Mouse (Mus musculus) kidney, embryonic 16.5 days (tissue): ENCODE results near the gene Carmil1. TPM values are rescaled to one million over a fixed set of nuclear protein-coding genes. Genes with fewer than 3 reads are reported as not detected.

Experiments used
- ATAC-seq: fragments of 200-750 bp; cut with Nextera tagmentation; 2 replicates; pipeline ENCODE4 v1.8.0; 2017; ENCODE audit warnings: moderate TSS enrichment; ENCODE audit not compliant: low FRiP score, low TSS enrichment
- H3K27ac ChIP-seq: fragments of 300-500 bp; sonication (generic); 2 replicates; pipeline ENCODE4 v1.5.1; 2014; ENCODE audit warnings: low read length
- H3K27me3 ChIP-seq: fragments of 300-500 bp; sonication (generic); 2 replicates; pipeline ENCODE4 v1.6.1; 2014; ENCODE audit warnings: low read length, control low read depth, mixed read lengths; ENCODE audit not compliant: insufficient read depth
- H3K36me3 ChIP-seq: fragments of 300-500 bp; sonication (generic); 2 replicates; pipeline ENCODE4 v1.6.1; 2014; ENCODE audit warnings: low read length, control low read depth, mixed read lengths; ENCODE audit not compliant: insufficient read depth
- H3K4me1 ChIP-seq: fragments of 300-500 bp; sonication (generic); 2 replicates; pipeline ENCODE4 v1.6.1; 2014; ENCODE audit warnings: low read length, control low read depth, mixed read lengths; ENCODE audit not compliant: insufficient read depth
- H3K4me2 ChIP-seq: fragments of 300-500 bp; sonication (generic); replicated peaks from 2 replicates; pipeline ENCODE4 v1.6.1; 2014; ENCODE audit warnings: low read depth, low read length
- H3K4me3 ChIP-seq: fragments of 300-500 bp; sonication (generic); 2 replicates; pipeline ENCODE4 v1.5.1; 2014; ENCODE audit warnings: mild to moderate bottlenecking, low read length
- H3K9ac ChIP-seq: fragments of 300-500 bp; sonication (generic); replicated peaks from 2 replicates; pipeline ENCODE4 v1.6.1; 2014; ENCODE audit warnings: low read length
- H3K9me3 ChIP-seq: fragments of 300-500 bp; sonication (generic); 2 replicates; pipeline ENCODE4 v1.6.1; 2016; ENCODE audit warnings: low read length, control low read depth
- WGBS: fragments of 180-500 bp; shearing (Covaris S2); extraction: QIAGEN DNeasy Blood & Tissue Kit; methylation state at CpG from one replicate; pipeline ENCODE4 v1.1.7; 2014; 5-methylcytosine and 5-hydroxymethylcytosine counted together
- polyA plus RNA-seq: library from polyadenylated mRNA; unstranded; fragments of >200 nt; fragmentation: Nextera tagmentation; extraction: Ambion mirVana; gene quantifications from 2 replicates; pipeline ENCODE4 v1.2.1, GENCODE M21; 2015

The Carmil1 gene
- polyA plus RNA-seq, 1 experiment from 2014 or later: 52.5 TPM

DNA sequence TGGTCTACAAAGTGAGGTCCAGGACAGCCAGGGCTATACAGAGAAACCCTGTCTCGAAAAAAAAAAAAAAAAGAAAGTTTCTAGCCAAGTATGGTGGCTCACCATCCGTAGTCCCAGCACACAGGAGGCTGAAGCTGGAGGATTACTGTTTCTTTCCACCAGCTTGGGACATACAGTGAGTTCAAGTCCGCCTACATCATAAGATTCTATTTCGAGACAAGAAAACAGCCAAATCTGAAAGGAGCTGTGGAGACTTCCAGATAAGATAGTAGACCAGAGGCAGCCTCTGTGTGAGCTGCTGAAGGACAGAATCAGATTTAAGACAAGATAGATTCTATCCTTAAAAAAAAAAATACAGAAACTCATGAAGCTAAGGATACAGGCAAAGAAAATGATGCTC lies 17.0 kb downstream of the Carmil1 start:
- 84% methylated on average over 4 of the region's 4 CpGs for WGBS

GRCm38 (mm10) chr13:24260751-24261591 lies 19.6 kb downstream of the Carmil1 start:
- Histone ChIP-seq H3K4me1 (peaks cover 24% of the 10 kb centered on the region), H3K9me3 (no peaks in the 10 kb centered on the region), H3K27me3 (no peaks in the 10 kb centered on the region), H3K36me3 (no peaks in the 10 kb centered on the region), H3K4me3 (no peak overlapping the region), H3K9ac (no peak overlapping the region), H3K4me2 (no peak overlapping the region), H3K27ac (peak overlapping the region; percentile 39; the same call in 1 of the 2 replicates)
- peak; percentile 55; the same call in 1 of the 2 replicates for ATAC-seq
- 61% methylated on average over 10 of the region's 10 CpGs for WGBS

More for the DNA sequence above, 17.0 kb downstream of the Carmil1 start:
- Histone ChIP-seq H3K9ac (no peak overlapping the region), H3K27ac (no peak overlapping the region), H3K4me1 (peaks cover 25% of the 10 kb centered on the region), H3K4me2 (no peak overlapping the region), H3K27me3 (no peaks in the 10 kb centered on the region), H3K4me3 (no peak overlapping the region), H3K9me3 (no peaks in the 10 kb centered on the region), H3K36me3 (no peaks in the 10 kb centered on the region)
- no peak for ATAC-seq

- H3K4me1 ChIP-seq: peaks cover 26% of the 10 kb centered on the region
Measured at GRCm38 (mm10) chr13:24257809-24258208, 22.8 kb downstream of the Carmil1 start.

GRCm38 (mm10) chr13:24253989-24254388 lies 26.6 kb downstream of the Carmil1 start:
- peaks cover 9% of the 10 kb centered on the region; the same call in 1 of the 2 replicates for H3K4me1 ChIP-seq
- no peak overlapping the region for H3K9ac ChIP-seq
- ATAC-seq: peak; percentile 59; the same call in 1 of the 2 replicates
- H3K4me2 ChIP-seq: no peak overlapping the region
- H3K27me3 ChIP-seq: no peaks in the 10 kb centered on the region
- H3K4me3 ChIP-seq: no peak overlapping the region
- no peaks in the 10 kb centered on the region for H3K36me3 ChIP-seq
- no peak overlapping the region for H3K27ac ChIP-seq
- H3K9me3 ChIP-seq: no peaks in the 10 kb centered on the region
- 33% methylated on average over 2 of the region's 2 CpGs for whole genome bisulfite sequencing

More at GRCm38 (mm10) chr13:24257809-24258208, 22.8 kb downstream of the Carmil1 start:
- H3K9ac ChIP-seq: no peak overlapping the region
- WGBS: 80% methylated on average over 6 of the region's 6 CpGs
- H3K4me2 ChIP-seq: no peak overlapping the region
- no peaks in the 10 kb centered on the region for H3K9me3 ChIP-seq
- ATAC-seq: no peak
- H3K27me3 ChIP-seq: no peaks in the 10 kb centered on the region
- no peaks in the 10 kb centered on the region for H3K36me3 ChIP-seq
- H3K4me3 ChIP-seq: no peak overlapping the region
- no peak overlapping the region for H3K27ac ChIP-seq

DNA sequence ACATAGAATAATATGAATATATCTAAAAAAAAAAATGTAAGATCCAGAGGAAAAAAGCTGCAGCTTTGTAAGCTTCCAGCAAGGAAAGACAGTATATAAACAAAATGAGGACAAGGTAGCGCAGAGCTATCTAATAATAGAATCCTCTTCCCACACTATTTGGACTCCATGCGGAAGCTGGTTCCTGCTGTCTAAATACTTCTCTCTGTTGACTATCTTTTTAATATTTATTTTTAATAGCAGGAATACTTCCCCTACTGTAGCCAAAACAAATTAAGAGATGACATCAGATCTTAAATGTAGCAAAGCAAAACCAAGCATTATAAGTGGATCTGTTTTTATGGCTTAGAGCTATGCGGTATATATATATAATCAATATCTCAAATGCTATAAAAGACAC lies 27.0 kb downstream of the Carmil1 start:
- no peaks in the 10 kb centered on the region for H3K27me3 ChIP-seq
- WGBS: 81% methylated on average over 3 of the region's 3 CpGs
- no peak overlapping the region for H3K9ac ChIP-seq
- H3K4me2 ChIP-seq: no peak overlapping the region
- no peaks in the 10 kb centered on the region for H3K36me3 ChIP-seq
- no peak for ATAC-seq
- no peak overlapping the region for H3K4me3 ChIP-seq
- H3K9me3 ChIP-seq: no peaks in the 10 kb centered on the region
- peaks cover 7% of the 10 kb centered on the region; the same call in 1 of the 2 replicates for H3K4me1 ChIP-seq
- H3K27ac ChIP-seq: no peak overlapping the region

- H3K4me2 ChIP-seq: no peak overlapping the region
- WGBS: 88% methylated on average over 7 of the region's 7 CpGs
- H3K27ac ChIP-seq: no peak overlapping the region
- no peaks in the 10 kb centered on the region for H3K27me3 ChIP-seq
- no peak for ATAC-seq
- H3K36me3 ChIP-seq: no peaks in the 10 kb centered on the region
- H3K4me3 ChIP-seq: no peak overlapping the region
- H3K4me1 ChIP-seq: peaks cover 12% of the 10 kb centered on the region; the same call in 1 of the 2 replicates
- H3K9me3 ChIP-seq: no peaks in the 10 kb centered on the region
- no peak overlapping the region for H3K9ac ChIP-seq
Measured at GRCm38 (mm10) chr13:24251236-24251635, 29.4 kb downstream of the Carmil1 start.

GRCm38 (mm10) chr13:24247928-24248327 lies 32.7 kb downstream of the Carmil1 start:
- Histone ChIP-seq H3K36me3 (no peaks in the 10 kb centered on the region), H3K27me3 (no peaks in the 10 kb centered on the region), H3K4me2 (no peak overlapping the region), H3K9ac (no peak overlapping the region), H3K4me1 (peaks cover 26% of the 10 kb centered on the region), H3K9me3 (no peaks in the 10 kb centered on the region), H3K4me3 (no peak overlapping the region), H3K27ac (no peak overlapping the region)
- ATAC-seq: no peak
- WGBS: 72% methylated on average over 5 of the region's 5 CpGs

GRCm38 (mm10) chr13:24247441-24247840 lies 33.2 kb downstream of the Carmil1 start:
- Histone ChIP-seq H3K4me3 (no peak overlapping the region), H3K27ac (peak overlapping the region; percentile 14; the same call in 1 of the 2 replicates), H3K4me2 (no peak overlapping the region), H3K9ac (no peak overlapping the region), H3K27me3 (no peaks in the 10 kb centered on the region), H3K36me3 (no peaks in the 10 kb centered on the region), H3K4me1 (peaks cover 31% of the 10 kb centered on the region), H3K9me3 (no peaks in the 10 kb centered on the region)
- 61% methylated on average over 3 of the region's 3 CpGs for WGBS
- no peak for ATAC-seq

DNA sequence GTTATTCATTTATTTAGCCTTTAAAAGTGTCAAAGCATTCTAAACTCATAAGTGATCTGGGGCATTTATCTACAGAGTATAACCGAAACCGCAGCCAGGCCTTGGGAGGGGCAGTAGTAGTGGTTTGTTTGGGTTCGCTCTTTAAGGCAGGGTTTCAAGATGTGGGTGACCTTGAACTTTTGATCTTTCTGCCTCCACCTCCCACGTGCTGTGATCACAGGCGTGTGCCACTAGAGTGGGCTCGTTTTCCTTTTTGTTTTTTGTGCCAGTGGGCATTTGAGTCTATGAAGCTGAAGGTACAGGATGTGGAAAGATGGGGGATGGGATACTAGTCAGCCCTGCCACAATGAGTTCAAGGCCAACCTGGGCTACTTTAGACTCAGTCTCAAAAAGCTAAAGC lies 34.3 kb downstream of the Carmil1 start:
- Histone ChIP-seq H3K4me1 (peaks cover 41% of the 10 kb centered on the region), H3K27ac (no peak overlapping the region), H3K36me3 (no peaks in the 10 kb centered on the region), H3K9me3 (no peaks in the 10 kb centered on the region), H3K4me2 (no peak overlapping the region), H3K4me3 (no peak overlapping the region), H3K27me3 (no peaks in the 10 kb centered on the region), H3K9ac (no peak overlapping the region)
- ATAC-seq: no peak
- WGBS: 43% methylated on average over 6 of the region's 6 CpGs

- Histone ChIP-seq H3K4me1 (peaks cover 44% of the 10 kb centered on the region), H3K27ac (0 out of 2 replicates have a peak overlapping the region, but pooled peaks have one; percentile 15)
- no peak for ATAC-seq
Measured at GRCm38 (mm10) chr13:24244613-24245012, 36.0 kb downstream of the Carmil1 start.

More at GRCm38 (mm10) chr13:24244613-24245012, 36.0 kb downstream of the Carmil1 start:
- H3K36me3 ChIP-seq: no peaks in the 10 kb centered on the region
- H3K4me3 ChIP-seq: no peak overlapping the region
- no peaks in the 10 kb centered on the region for H3K27me3 ChIP-seq
- no peaks in the 10 kb centered on the region for H3K9me3 ChIP-seq
- 65% methylated on average over 11 of the region's 11 CpGs for WGBS
- no peak overlapping the region for H3K9ac ChIP-seq
- no peak overlapping the region for H3K4me2 ChIP-seq
